Mouse (Mus musculus): ENCODE data around the gene Psat1.

DNA sequence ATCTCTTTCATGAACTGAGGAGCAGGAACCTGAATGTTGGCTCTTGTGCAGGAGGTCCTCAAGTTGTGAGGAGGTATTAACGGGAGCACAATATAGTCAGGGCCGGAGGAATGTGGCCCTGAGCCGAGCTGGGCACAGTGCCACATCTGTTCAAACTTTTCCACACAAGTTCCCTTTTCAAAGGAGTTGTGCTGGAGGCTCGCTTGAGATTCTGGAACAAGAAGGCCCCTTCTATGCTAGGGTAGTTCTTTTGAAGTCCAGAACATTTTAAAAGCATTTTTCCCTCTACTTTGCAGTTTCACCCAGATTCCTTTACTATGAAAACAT lies 21.5 kb downstream of the Psat1 start:
- TF ChIP-seq CTCF (conservative IDR thresholded peaks at IDR 0.05 in 1 of 2, IDR thresholded peaks at IDR 0.05 in 1 of 2; ENCODE audit: low read depth in 2 of 2, low read length in 2 of 2) (no peak), ZMIZ1 (IDR thresholded peaks at IDR 0.05; ENCODE audit: low read depth, low read length) (no peak), POLR2A (IDR thresholded peaks at IDR 0.05; ENCODE audit: low read depth, low read length) (no peak), MAFK (IDR thresholded peaks at IDR 0.05; ENCODE audit: insufficient replicate concordance, low read length) (no peak), HCFC1 (IDR thresholded peaks at IDR 0.05; ENCODE audit: low read depth, low read length) (no peak), TBP (conservative IDR thresholded peaks at IDR 0.05; ENCODE audit: low read depth, low read length) (no peak), CHD2 (IDR thresholded peaks at IDR 0.05; ENCODE audit: low read length) (no peak), NELFE (IDR thresholded peaks at IDR 0.05; ENCODE audit: low read depth, low read length) (no peak), SIN3A (IDR thresholded peaks at IDR 0.05; ENCODE audit: low read length) (no peak), ETS1 (conservative IDR thresholded peaks at IDR 0.05; ENCODE audit: low read depth, low read length) (no peak), KAT2A (IDR thresholded peaks at IDR 0.05; ENCODE audit: insufficient replicate concordance, low read length) (no peak), CHD1 (IDR thresholded peaks at IDR 0.05; ENCODE audit: low read depth, low read length) (no peak), E2F4 (IDR thresholded peaks at IDR 0.05; ENCODE audit: insufficient replicate concordance, low read depth, low read length) (no peak)
